Mouse (Mus musculus) monocyte, adult 2 months (primary cell): ENCODE results near the gene Fermt1.

Source experiments
- DNase-seq, 2 experiments: peaks; one replicate each; pipeline ENCODE4 v3.0.0; 2022; ENCODE audit warnings: low spot score in 2 of 2, low read depth in 1 of 2

Fermt1 gene

DNA sequence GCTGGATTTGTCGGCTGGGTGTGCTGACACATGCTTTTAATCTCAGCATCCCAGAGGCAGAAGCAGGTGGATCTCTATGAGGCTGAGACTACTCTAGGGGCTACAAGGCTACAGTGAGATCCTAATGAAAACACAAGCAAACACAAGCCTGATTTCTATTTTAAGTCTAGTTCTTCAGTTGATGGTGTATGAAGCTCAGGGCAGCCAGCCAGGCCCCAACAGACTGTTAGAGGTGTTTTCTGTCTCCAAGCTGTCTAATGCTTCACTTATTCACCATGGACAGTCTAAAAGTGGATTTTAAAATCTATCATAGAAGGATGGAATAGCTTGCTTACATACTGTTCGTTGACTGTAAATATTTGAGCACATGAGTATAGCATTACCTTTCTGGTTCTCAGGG lies 84.2 kb downstream of the Fermt1 start:
- DNase-seq = no peak

DNA sequence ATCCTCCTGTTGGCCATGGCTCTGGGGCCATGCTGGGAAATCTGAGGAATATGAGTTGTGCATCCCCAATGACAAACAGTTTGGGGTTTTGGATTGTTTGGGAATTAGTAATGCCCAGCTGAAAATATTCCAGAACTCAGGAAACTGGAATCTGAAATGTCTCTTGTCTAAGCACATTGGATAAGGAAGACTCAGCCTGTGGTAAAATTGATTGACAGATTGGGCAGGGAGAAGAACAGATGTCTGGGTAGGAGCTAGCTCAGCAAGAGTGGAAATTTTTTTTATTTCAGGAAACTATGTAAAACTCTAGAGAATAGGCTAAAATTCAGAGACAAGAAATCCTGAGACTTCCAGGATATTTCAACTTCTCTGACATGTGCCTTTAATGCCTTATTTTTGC lies 85.3 kb downstream of the Fermt1 start:
- no peak for DNase-seq

DNA sequence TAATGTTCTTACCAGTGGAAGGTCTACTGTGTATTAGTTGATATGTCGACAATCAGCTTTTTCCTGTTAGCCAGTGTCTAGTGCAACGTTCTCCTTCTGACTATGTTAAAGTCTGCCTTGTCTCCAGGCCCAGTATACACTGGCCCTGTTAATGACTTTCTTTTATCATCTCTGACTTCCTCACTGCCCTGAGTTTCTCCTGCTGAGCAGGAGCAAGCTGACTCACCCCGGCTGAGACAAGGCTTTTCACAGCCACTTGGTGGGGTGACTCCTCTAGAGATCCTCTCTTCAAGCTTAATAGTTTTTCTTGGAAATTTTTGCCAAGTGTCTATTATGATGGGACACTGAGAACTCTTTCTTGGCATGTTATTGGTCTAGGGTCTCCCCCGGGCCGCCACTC lies 89.4 kb downstream of the Fermt1 start:
- DNase-seq = no peak
